Comparison of ENCODE assay signal across 1 mouse cellular context in genomic region chr2:25072398-25072797, GRCm38 (mm10).
TF ChIP-seq lines count a peak whose summit lies in the region.

No protein-coding gene starts in this region.

TF ChIP-seq in MEL, 35 proteins besides CTCF, POLR2A, EP300 and RAD21:
- TF ChIP-seq HCFC1 (IDR thresholded peaks at IDR 0.05; ENCODE audit: low read depth, low read length) (no peak), SMC3 (IDR thresholded peaks at IDR 0.05; ENCODE audit: low read depth, low read length) (peak; percentile 47)
